Mouse (Mus musculus) left cerebral cortex, adult 8-10 months (tissue): ENCODE measurements at regions not wholly inside any gene's neighbourhood (a gene's known extent, or its start where the extent isn't known, plus 50 kb on each side); places are given as distances from the start of the nearest gene placed in this dataset.

Source experiments
- DNase-seq, 2 experiments: peaks; one replicate each; pipeline ENCODE4 v3.0.0; 2022; ENCODE audit warnings: low spot score in 2 of 2

DNA sequence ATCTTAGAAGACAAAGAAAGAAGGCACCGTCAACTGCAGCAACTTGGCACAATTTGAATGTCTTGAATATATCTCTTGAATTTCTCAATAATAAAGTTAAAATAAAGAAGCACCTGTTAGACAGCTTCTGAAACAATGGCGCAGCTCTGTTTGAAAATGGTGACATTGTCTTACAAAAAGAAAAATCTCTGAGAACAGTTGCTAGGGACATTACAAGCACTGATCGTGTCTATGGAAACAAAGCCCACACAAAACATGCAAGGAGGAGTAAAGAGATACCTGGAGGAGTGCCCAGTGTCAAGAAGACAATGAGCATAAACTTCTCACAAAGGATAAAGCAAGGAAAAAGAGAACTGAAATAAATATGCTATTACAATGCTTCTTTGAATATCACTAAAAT, 841.2 kb upstream of the Adgrl3 start:
- DNase-seq = peak in 1 of 2 experiments; percentile 13

- no peak for DNase-seq
Observed at GRCm38 (mm10) chr5:80180280-80180679, 839.7 kb upstream of the Adgrl3 start.

GRCm38 (mm10) chr5:80192418-80192817, 827.5 kb upstream of the Adgrl3 start:
- DNase-seq = no peak

DNA sequence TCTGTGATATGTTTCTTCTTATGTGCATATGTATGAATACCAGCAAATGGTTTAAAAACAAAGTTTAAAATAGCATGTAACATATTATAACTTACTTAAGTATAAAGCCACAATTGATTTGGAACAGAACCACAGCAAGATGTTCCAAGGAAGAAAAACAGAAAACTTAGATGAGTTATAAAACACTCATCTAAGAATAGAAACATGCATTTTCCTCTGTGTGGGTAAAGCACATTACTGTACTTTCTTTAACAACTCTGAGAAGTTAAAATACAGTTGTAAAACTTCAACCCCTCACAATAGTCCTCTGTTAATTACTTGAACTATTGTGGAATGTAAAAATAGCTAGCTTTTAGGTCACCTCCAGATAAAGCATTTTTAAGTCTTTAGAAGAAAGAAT, 820.3 kb upstream of the Adgrl3 start:
- DNase-seq = no peak

DNA sequence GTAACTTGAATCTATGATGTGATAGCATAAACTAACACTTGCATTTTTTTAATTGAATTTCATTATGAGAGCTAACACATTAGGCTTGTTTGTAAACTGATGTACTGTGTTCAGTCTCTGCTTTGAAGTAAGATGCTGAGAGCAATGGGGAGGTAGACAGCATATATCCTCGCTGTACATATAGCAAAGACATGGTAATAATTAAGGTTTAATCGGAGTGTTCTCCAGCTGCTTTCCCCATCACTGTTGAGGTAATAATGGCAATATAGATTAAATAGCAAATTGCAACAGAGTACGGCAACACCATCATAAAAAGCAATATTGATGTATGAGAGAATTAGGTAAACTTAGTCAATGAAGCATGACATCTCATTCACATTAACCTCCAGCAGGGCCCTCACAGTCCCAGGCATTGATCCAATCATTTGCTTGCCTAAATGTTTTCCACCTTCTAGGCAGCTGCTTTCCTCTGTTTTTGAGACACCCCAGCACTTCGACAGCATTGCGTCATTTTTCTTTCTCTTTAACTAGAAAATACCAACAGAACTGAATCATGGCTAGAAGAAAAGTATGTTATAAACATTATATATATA, 771.3 kb upstream of the Adgrl3 start:
- DNase-seq = no peak

GRCm38 (mm10) chr5:80251961-80252360, 768.0 kb upstream of the Adgrl3 start:
- DNase-seq = no peak

DNA sequence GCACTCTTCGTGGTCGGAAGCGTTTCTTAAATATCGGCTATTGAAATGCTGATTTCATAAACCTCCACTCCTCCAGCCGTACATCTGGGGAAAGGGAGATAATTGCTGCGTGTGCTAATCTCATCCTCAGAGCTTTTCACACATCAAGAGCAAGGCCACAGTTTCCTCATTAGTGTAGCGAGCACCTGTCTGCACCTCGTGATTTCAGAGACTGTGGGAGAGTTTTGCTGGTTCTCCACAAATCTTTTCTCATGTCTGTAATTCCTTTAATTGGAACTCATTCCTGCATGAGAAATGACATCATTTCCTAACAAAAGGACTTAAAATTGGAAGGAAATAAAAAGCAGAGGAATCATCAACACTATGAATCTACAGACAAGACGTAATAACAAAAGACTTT, 764.9 kb upstream of the Adgrl3 start:
- peak in 1 of 2 experiments; percentile 12 for DNase-seq

DNA sequence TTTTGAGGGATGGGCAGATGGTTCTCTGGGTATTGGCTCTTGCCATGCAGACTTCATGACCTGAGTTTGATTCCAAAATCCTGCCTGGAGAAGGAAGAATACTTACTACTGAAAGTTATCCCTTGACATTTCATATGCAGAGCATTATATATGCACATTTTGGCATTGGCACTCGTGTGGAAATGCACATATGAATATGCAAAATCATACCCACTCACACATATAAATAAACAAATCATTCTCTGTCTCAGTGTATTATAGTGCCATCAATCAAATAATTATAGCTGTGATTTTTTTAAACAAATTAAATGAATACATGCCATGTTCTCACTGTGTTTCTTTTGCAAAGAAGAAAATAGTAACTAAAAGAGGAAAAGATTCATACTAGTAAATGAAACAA, 745.3 kb upstream of the Adgrl3 start:
- no peak for DNase-seq

DNA sequence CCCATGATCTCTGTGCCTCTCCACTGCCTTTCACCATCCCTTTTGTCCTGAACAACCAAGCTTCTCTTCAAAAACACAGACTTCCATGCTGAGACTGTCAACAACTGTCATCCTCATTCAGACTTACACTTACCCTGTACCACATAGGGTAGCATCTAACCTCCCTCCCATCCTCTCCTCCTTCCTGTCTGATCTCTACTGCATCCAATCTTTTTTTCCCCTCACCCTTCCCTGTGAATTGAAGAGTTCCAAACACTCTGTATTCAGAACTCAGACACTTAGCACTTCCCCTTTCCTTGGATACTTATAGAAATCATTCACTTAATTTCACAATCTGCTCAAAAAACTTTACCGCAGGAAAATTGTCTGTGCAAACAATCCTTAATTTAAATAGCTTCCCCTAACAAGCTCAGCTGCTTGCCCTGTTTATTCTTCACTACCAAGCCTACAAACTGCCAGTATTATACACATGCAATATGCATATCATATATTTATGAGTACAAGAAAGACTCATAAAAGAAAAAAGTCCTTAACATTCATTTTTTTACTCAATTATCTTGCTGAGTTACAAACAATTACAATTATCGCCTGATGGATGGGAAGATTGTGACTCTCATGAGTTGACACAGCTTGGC, 744.6 kb upstream of the Adgrl3 start:
- no peak for DNase-seq
